Mouse (Mus musculus) heart, postnatal 25 days (tissue): ENCODE measurements around the gene Parn. TPM values are rescaled to one million over a fixed set of nuclear protein-coding genes. Genes with fewer than 3 reads are reported as not detected.
"Not testable (repeated sequence)": the region's sequence is repeated elsewhere in the genome, so short reads cannot be mapped to it uniquely, and the experiment has no call there.

Experiments
- DNase-seq: peaks from one replicate; pipeline ENCODE4 v3.0.0; 2022; ENCODE audit warnings: low spot score
- intact Hi-C: fragments of 180-260 bp; cut with DNase I; formaldehyde crosslinking; loops from one replicate; pipeline ENCODE4 v1.15.1; 2025
- total RNA-seq, 2 experiments: library from RNA; stranded (reverse); gene quantifications; 2 replicates each; pipeline ENCODE4 v1.2.3; 2021

The Parn gene
- total RNA-seq, 2 experiments from 2014 or later: 8.5 to 10.4 TPM

- no peak for DNase-seq
- intact Hi-C loops: no loop called here
Observed at GRCm38 (mm10) chr16:13639508-13639907, 28.5 kb downstream of the Parn start.

- DNase-seq, intact Hi-C loops: not testable (repeated sequence)
Observed at GRCm38 (mm10) chr16:13638198-13638597, 29.8 kb downstream of the Parn start.

- DNase-seq: no peak
- intact Hi-C loops: loop anchor here (5.0 to 10.0 kb wide), 2 partner anchors 96 to 514 kb away; no protein-coding TSS in a partner anchor
Observed at GRCm38 (mm10) chr16:13628345-13628744, 39.6 kb downstream of the Parn start.

- intact Hi-C loops: loop anchor here (10.0 kb wide), 1 partner anchor 507 kb away; no protein-coding TSS in a partner anchor
- no peak for DNase-seq
Observed at GRCm38 (mm10) chr16:13621745-13622507, 46.0 kb downstream of the Parn start.

GRCm38 (mm10) chr16:13620194-13620593, 47.8 kb downstream of the Parn start:
- intact Hi-C loops: loop anchor here (10.0 kb wide), 1 partner anchor 505 kb away; no protein-coding TSS in a partner anchor
- DNase-seq: no peak

- intact Hi-C loops: no loop called here
- DNase-seq: no peak
Observed at GRCm38 (mm10) chr16:13615276-13615675, 52.7 kb downstream of the Parn start.

- DNase-seq: no peak
- intact Hi-C loops: loop anchor here (5.0 kb wide), 1 partner anchor 165 kb away; no protein-coding TSS in a partner anchor
Observed at GRCm38 (mm10) chr16:13612571-13612970, 55.4 kb downstream of the Parn start.

- intact Hi-C loops: loop anchor here (5.0 kb wide), 1 partner anchor 165 kb away; no protein-coding TSS in a partner anchor
- no peak for DNase-seq
Observed at GRCm38 (mm10) chr16:13612058-13612457, 55.9 kb downstream of the Parn start.

GRCm38 (mm10) chr16:13611399-13611798, 56.6 kb downstream of the Parn start:
- no peak for DNase-seq
- intact Hi-C loops: loop anchor here (2.0 to 5.0 kb wide), 2 partner anchors 79 to 164 kb away; no protein-coding TSS in a partner anchor

- intact Hi-C loops: loop anchor here (2.0 to 5.0 kb wide), 2 partner anchors 78 to 164 kb away; no protein-coding TSS in a partner anchor
- DNase-seq: no peak
Observed at GRCm38 (mm10) chr16:13610951-13611381, 57.0 kb downstream of the Parn start.

GRCm38 (mm10) chr16:13608705-13609085, 59.3 kb downstream of the Parn start:
- intact Hi-C loops: no loop called here
- DNase-seq: no peak

- DNase-seq: no peak
- intact Hi-C loops: no loop called here
Observed at GRCm38 (mm10) chr16:13607987-13608704, 59.8 kb downstream of the Parn start.

- no peak for DNase-seq
- intact Hi-C loops: no loop called here
Observed at GRCm38 (mm10) chr16:13602779-13603178, 65.2 kb downstream of the Parn start.

GRCm38 (mm10) chr16:13589049-13589408, 78.9 kb downstream of the Parn start:
- intact Hi-C loops: no loop called here
- no peak for DNase-seq

GRCm38 (mm10) chr16:13588182-13589048, 79.6 kb downstream of the Parn start:
- intact Hi-C loops: no loop called here
- DNase-seq: no peak

GRCm38 (mm10) chr16:13585234-13585633, 82.7 kb downstream of the Parn start:
- DNase-seq: no peak
- intact Hi-C loops: no loop called here

GRCm38 (mm10) chr16:13580784-13581183, 87.2 kb downstream of the Parn start:
- intact Hi-C loops: loop anchor here (1.0 kb wide), 1 partner anchor 47 kb away; no protein-coding TSS in a partner anchor
- DNase-seq: no peak

- no peak for DNase-seq
- intact Hi-C loops: loop anchor here (1.0 kb wide), 1 partner anchor 47 kb away; no protein-coding TSS in a partner anchor
Observed at GRCm38 (mm10) chr16:13580016-13580415, 88.0 kb downstream of the Parn start.

GRCm38 (mm10) chr16:13575306-13575705, 92.7 kb downstream of the Parn start:
- intact Hi-C loops: no loop called here

GRCm38 (mm10) chr16:13568280-13568679, 99.7 kb downstream of the Parn start:
- intact Hi-C loops: no loop called here
- DNase-seq: no peak

More at GRCm38 (mm10) chr16:13575306-13575705, 92.7 kb downstream of the Parn start:
- DNase-seq: no peak
